Mouse (Mus musculus): ENCODE results near the gene Myrip.

- TF ChIP-seq CTCF (IDR thresholded peaks at IDR 0.05; ENCODE audit: extremely low read depth, insufficient read length, insufficient replicate concordance, low read depth, low read length) (no peak), POLR2A (IDR thresholded peaks at IDR 0.05; ENCODE audit: low read depth, low read length) (no peak)
These were observed 36.9 kb downstream of the Myrip start for GRCm38 (mm10) chr9:120338172-120338571.
